In the genomic region with DNA sequence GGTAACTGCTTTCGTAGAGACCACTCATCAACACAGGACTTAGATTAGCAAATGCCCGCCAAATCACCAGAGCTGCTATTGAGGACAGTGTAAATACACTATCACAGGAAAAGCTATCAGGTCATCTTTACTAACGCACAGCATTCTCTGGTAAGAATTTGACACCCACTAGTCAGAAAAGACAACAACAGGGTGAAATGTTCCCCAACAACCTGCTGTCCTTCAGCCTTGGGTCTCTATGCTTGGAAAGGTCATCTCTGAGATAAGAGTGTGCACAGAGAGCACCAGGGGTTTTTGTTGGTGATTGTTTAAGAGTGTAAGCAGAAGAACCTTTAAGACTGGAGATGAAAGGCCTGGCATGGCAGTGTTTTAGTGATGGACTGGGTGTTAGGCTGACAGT, we compare ENCODE assay signal across 28 mouse cellular contexts.
"Had no signal": no experiment of that assay in that cellular context is flagged by ENCODE, and none has a peak within 500 bp of the region (broad histone marks: within the 10 kb centered on the region; RNA-seq: fewer than 3 reads in every experiment).

No protein-coding gene starts in this region.

- DNase-seq: left cerebral cortex, postnatal 4 days; liver; liver, embryonic 13.5 days; liver, postnatal 0 days; lung, adult 18-20 months; lung, adult 2 months; lung, embryonic 14.5 days; lung, postnatal 10 days; lung, postnatal 14 days; lung, postnatal 36 days; lung, postnatal 4 days; midbrain, embryonic 14.5 days had no signal

- H3K4me3 ChIP-seq: limb, embryonic 10.5 days; limb, embryonic 12.5 days; limb, embryonic 13.5 days; limb, embryonic 15.5 days; liver, embryonic 12.5 days; liver, embryonic 13.5 days; liver, embryonic 15.5 days; lung, embryonic 15.5 days; megakaryocyte, embryonic 14.5 days; midbrain, embryonic 10.5 days; midbrain, embryonic 12.5 days; midbrain, embryonic 13.5 days; midbrain, embryonic 15.5 days; myocyte; neural tube, embryonic 12.5 days had no signal

- H3K27ac ChIP-seq: limb, embryonic 10.5 days; limb, embryonic 12.5 days; limb, embryonic 13.5 days; limb, embryonic 15.5 days; liver, embryonic 12.5 days; liver, embryonic 13.5 days; liver, embryonic 14.5 days; liver, embryonic 15.5 days; lung, embryonic 15.5 days; macrophage; midbrain, embryonic 10.5 days; midbrain, embryonic 12.5 days; midbrain, embryonic 13.5 days; midbrain, embryonic 15.5 days; neural tube, embryonic 12.5 days had no signal
